Mouse (Mus musculus) v-Abl transformed pro-B cells (cell line): Measurements from ENCODE around the gene Eif3b.
"Not testable (repeated sequence)": the region's sequence is repeated elsewhere in the genome, so short reads cannot be mapped to it uniquely, and the experiment has no call there.

Source experiments
- in situ Hi-C, 2 experiments: fragments of 400-800 bp; cut with MboI; formaldehyde crosslinking; loops; one replicate each; pipeline ENCODE4 v1.15.1; 2025; ENCODE audit not compliant: unreplicated experiment in 2 of 2

Gene Eif3b

GRCm38 (mm10) chr5:140391981-140392380, 27.1 kb upstream of the Eif3b start:
- in situ Hi-C loops = loop anchor here (5.0 to 10.0 kb wide), 5 partner anchors 55 to 557 kb away; no protein-coding TSS in a partner anchor

DNA sequence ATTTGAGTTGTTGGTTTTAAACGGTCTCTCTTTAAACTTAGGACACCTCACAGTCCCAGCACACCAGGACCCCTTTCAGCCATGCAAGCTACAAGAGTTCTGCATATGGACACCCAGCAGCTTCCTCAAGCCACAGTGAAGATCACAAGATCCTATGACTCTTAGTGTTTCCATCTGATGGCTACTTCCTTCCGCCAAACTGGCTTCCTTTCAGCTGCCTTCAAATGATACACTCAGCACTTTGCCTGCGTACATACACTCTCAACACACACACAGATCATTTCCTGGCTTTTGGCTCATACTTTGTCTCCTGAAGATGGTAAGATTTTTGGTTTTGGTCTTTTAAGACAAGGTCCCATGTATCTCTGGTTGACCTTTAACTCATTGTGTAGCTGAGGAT, 26.4 kb upstream of the Eif3b start:
- in situ Hi-C loops = loop anchor here (5.0 to 10.0 kb wide), 5 partner anchors 55 to 558 kb away; no protein-coding TSS in a partner anchor

DNA sequence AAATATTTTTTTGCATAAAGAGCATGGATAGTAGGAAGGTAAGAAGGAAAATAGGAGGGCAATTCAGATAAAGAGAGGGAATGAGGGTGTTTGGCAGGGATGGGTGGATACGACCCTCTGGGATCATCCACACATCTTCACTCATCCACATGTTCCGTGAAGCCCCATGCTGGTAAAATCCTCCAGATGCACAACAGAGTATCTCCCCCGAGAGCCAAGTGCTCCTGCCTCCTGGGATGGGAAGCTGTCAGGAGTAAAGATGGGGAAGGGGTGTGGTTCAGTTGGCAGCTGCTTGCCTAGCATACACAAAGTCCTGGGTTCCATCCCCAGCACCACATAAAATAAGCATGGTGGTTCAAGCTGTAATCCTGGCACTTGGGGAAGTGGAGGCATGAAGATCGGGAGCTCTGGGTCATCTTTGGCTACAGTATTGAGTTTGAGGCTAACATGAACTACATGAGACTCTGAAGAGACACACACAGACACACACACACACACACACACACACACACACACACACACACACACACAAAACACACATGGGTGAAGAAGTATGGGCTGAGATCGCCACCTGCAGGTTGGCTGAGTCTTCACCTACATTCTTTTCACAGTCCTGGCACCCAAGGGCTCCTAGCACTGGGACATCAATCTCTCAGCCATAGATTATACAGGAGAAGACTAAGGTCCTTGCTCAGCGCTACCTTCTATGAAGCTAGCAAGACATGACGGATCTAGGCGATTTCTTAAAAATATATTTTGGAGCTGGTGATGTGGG, 22.8 kb upstream of the Eif3b start:
- in situ Hi-C loops = loop anchor here (5.0 to 10.0 kb wide), 6 partner anchors 59 to 562 kb away; no protein-coding TSS in a partner anchor

DNA sequence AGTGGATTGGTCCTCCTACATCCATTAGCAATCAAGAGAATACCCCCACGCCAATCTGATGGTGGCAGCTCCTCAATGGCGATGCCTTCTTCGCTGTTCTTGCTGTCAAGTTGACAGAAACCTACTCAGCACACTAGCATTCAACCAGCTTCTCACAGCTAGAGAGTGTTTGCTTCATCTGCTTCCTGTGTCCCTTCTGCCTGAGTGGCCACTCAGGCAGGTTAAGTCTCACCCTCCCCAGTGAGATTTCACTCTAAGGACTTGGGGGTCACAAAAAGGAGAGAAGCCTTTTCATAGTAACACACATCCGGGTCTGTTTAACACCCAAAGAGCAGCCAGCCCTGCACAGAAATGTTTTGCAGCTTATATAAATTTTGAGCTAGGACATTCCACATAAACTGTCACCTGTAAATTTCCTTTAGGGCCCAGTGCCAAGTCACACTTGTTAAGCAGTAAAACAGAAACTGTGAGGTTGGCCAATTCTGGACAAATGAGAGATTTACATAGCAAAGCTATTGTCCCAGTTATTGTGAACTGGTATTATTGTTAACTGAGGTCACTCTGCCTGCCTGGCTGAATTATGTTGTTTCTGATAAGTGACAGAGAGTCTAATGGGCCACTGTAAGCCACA, 16.4 kb upstream of the Eif3b start:
- in situ Hi-C loops = no loop called here

GRCm38 (mm10) chr5:140405126-140405525, 14.0 kb upstream of the Eif3b start:
- in situ Hi-C loops = no loop called here

DNA sequence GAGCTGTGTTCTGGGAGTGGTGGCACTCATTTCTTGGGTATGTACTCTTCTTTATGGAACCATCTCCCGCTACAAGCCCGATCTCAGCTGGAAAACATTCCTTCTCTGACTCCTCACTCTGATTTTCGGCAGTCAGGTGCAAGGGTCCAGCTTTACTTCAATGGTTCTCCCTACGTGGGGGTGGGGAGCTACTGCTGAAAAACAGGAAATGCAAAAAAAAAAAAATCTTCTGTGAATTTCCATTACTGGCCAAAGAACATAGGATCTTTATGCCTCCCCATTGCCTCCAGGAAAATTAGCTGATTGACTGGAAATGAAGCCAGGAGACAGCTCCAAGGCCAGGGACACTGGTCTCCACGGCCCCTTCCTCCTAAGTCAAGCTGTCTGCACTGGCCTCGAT, 12.5 kb upstream of the Eif3b start:
- in situ Hi-C loops = no loop called here

DNA sequence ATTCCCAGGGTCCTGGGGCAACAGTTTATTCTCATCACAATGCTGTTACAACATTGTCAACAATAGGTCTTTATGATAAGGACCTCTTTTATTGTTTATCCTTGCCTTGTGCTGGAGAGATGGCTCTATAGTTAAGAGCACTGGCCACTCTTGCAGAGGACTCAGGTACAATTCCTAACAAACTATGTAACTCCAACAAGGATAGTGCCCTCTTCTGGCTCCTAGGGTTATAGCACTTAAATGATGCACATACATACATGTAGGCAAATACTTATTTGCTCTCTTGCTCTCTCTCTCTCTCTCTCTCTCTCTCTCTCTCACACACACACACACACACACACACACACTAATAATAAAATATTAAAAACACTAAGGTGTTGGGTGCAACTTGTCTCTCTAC, 10.3 kb upstream of the Eif3b start:
- in situ Hi-C loops = no loop called here

DNA sequence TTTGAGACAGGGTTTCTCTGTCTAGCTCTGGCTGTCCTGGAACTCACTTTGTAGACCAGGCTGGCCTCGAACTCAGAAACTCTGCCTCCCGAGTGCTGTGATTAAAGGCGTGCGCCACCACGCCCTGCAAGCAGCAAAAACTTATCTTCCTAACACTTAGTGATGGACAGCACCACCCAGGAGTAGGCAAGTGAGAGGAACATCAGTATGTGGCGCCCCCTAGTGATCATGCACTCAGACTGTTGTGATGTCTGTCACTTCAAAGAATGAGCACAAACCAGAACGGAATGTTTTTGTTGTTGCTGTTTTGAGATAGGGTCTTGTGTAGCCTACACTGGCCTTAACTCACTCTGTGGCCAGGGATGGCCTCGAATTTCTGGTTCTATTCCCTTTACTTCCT, 7.8 kb upstream of the Eif3b start:
- in situ Hi-C loops = loop anchor here in 1 of 2 experiments (5.0 kb wide), 1 partner anchor 126 kb away; no protein-coding TSS in a partner anchor

DNA sequence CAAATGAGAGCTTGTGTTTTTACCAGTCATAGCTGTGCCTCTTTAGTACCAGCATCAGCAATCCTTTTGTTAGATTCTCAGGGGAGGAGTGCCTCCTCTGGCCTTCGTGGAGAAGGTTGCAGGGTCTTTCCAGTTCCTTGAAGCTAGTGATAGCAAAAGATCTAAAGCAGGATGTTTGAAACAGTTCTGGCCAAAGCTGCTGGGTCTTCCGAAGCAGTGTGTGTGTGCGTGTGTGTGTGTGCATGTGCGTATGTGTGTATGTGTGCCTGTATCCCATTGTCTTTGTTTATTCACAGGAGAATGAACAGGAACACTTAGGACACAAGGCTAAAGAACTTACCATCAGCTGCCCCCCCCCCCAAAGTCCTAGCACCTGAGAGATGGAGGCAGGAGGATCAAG, 4.5 kb upstream of the Eif3b start:
- in situ Hi-C loops = loop anchor here in 1 of 2 experiments (5.0 kb wide), 2 partner anchors 88 to 123 kb away; no protein-coding TSS in a partner anchor

DNA sequence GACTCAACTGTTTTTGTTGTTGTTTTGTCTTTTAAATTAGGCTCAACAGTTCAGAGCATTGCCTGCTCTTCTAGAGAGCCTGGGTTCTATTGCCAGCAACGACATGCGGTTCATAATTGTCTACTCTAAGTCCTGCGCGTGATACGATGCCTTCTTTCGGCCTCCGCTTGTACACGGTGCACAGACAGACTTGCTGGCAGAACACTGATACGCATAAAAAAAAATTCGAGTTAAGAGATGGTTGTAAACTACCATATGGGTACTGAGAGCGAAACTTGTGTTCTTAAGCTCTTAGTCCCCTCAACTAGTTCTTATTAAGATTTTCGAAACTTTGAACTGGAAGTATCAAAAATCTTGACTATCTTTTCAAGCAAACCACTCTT, 1.0 kb upstream of the Eif3b start:
- in situ Hi-C loops = loop anchor here in 1 of 2 experiments (5.0 kb wide), 1 partner anchor 84 kb away; no protein-coding TSS in a partner anchor

DNA sequence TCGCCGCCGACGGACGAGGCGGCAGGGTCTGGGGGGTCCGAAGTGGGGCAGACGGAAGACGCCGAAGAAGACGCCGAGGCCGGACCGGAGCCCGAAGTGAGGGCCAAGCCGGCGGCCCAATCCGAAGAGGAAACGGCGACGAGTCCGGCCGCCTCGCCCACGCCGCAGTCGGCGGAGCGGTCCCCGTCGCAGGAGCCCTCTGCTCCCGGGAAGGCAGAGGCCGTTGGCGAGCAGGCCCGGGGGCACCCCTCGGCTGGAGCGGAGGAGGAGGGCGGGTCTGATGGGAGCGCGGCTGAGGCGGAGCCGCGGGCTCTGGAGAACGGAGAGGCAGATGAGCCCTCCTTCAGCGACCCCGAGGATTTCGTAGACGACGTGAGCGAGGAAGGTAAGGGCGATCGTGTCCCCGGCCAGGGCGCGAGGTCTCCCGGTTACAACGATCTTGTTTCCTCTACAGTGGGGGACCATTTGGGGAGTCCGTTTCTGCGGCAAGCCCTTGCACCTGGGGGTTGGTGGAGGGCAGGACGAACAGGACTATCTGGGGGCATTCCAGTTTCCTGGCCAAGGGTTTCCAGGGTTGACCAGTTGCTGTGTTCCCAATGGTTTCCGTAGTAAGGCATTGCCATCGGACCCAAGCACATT, 433 bp downstream of the Eif3b start:
- in situ Hi-C loops = loop anchor here in 1 of 2 experiments (5.0 to 10.0 kb wide), 2 partner anchors 83 to 195 kb away; no protein-coding TSS in a partner anchor

DNA sequence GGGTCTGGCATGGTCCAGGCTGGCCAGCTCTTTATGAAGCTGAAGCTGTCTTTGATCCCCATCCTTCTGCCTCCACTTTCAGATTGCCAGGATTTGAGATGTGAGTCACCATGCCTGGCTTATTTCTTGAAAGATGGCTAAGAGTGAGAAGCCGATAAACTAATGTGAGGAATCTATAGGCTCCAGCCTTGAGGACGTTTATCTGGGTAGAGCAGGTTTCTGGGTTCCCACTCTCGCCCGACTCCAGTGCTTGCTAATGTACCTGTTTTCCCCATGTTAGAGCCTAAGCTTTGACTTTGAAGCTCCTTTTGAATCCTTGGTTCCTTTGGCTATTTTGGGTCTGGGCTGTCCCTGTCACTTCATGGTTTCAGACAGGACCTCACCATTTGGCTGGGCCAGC, 1.5 kb downstream of the Eif3b start:
- in situ Hi-C loops = loop anchor here in 1 of 2 experiments (10.0 kb wide), 1 partner anchor 194 kb away; no protein-coding TSS in a partner anchor

DNA sequence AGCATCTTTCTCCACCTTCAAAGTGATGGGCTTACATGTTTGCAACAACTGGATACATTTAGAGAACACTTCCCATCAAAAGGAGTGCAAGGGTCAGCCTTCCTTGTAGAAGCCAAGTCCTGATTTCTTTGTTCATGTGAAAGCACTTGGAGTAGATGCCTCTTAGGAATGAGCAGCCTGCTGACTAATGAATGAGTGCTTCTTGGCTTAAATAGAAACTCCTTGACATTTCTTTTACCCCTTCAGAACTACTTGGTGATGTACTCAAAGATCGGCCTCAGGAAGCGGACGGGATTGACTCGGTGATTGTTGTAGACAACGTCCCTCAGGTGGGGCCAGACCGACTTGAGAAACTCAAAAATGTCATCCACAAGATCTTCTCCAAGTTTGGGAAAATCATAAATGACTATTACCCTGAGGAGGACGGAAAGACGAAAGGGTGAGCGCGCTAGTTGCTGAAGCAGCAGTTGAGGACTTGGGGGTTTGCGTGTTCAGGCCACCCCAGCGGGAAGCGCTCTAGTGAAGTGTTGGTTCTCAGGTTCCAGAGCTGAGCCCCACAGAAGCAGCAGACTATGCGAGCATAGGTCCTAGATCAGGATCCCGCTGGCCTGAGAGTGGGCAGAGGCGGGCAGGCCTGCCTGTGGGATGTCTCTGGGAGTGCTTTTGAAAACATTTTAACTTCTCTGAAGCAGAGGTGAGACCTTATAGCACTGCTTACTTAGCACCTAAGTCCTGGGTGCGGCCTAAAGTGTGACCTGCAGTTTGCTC, 6.1 kb downstream of the Eif3b start:
- in situ Hi-C loops = loop anchor here (5.0 to 10.0 kb wide), 2 partner anchors 102 to 190 kb away; no protein-coding TSS in a partner anchor

DNA sequence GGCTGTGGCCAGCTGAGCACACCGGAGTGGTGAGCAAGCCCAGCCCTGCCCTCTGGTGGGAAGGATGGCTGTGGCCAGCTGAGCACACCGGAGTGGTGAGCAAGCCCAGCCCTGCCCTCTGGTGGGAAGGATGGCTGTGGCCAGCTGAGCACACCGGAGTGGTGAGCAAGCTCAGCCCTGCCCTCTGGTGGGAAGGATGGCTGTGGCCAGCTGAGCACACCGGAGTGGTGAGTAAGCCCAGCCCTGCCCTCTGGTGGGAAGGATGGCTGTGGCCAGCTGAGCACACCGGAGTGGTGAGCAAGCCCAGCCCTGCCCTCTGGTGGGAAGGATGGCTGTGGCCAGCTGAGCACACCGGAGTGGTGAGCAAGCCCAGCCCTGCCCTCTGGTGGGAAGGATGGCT, 20.0 kb downstream of the Eif3b start:
- in situ Hi-C loops = not testable (repeated sequence)

DNA sequence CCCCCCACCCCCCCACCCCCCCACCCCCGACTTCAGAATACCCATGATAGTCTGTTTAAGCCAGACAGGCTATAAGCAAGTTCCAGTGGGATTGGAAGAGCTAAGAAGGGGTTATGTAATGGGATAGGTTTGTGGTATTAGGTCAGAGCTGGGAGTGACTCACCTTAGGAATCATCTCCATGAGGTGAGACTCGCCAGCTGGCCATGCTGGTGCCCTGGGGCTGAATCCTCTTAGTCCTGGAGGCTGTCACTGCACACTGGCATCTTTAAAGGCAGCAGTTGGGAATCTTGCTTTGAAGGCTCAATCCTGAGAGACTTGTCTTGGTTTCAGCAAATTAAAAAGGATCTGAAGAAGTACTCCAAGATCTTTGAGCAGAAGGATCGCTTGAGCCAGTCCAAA, 22.3 kb downstream of the Eif3b start:
- in situ Hi-C loops = no loop called here

DNA sequence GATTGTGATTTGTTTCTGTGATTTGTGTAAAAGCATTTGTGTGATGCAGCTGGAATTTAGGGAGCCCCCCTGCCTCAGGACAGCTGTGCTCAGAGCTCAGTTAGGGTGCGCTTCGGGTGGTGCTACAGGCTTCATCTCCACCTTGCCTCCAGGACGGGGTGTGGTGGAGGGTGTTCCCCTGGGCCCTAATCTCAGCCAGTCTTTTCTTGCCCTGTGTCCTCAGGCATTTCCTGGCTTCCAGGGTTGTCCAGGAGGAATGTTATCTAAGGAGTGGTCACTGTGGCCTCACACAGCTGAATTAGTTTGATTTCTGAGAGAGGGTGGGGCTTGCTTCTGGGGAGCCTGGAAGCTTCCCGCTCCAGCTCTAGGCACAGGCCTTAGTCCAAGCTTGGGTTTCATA, 24.9 kb downstream of the Eif3b start:
- in situ Hi-C loops = no loop called here

- in situ Hi-C loops = no loop called here
Observed at GRCm38 (mm10) chr5:140445345-140445744, 26.2 kb downstream of the Eif3b start, which contains the start of gene Gm4869. Gene Gm4869 (plus strand): TSS chr5:140445645.

DNA sequence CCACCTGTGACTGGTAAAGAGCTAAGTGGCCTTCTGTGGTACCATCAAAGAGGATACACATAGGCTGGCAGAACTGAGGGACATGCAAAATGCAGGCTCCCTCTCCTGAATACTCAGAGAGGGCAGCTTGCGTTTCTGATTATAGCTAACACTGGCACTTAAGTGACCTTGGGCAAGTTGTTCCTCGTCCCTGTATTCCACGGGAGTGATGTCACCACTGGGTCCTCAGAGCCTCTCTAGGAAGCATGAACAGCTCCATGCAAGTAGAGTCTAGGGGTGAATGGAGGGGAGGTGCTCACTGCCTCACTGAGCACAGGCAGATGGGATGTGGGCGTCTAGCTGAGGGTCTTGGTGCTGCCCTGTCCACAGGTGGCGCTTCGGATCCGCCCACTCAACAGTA, 26.9 kb downstream of the Eif3b start:
- in situ Hi-C loops = no loop called here

- in situ Hi-C loops = loop anchor here in 1 of 2 experiments (25.0 kb wide), 1 partner anchor 1858 kb away; no protein-coding TSS in a partner anchor
Observed at GRCm38 (mm10) chr5:140454488-140454887, 35.4 kb downstream of the Eif3b start.

DNA sequence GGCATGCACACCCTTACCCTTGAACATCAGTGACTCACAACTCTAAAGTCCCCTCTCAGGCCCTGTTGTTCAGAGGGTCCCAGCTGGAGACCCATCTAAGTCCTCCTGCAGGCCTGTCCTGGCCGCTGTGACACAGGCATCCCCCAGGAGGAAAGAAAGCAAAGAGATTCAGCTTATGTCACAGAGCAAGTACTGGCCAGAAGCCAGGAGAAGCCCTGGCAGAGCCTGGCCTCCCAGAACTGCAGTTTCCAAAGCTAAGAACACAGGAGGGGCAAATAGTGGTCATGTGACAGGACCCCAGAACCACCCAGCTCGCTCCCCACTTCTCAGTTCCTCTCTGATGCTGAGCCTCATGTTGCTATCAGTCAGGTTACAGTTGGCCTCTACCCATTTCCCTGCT, 36.3 kb downstream of the Eif3b start:
- in situ Hi-C loops = loop anchor here in 1 of 2 experiments (25.0 kb wide), 1 partner anchor 1857 kb away; no protein-coding TSS in a partner anchor
